Mouse (Mus musculus) limb, embryonic 15.5 days (tissue): ENCODE measurements around the gene Immt. TPM values are rescaled to one million over a fixed set of nuclear protein-coding genes. Genes with fewer than 3 reads are reported as not detected.
A peak's percentile ranks its signal among the peaks of the same experiment; 100 is the strongest.

Experiments
- ATAC-seq: fragments of 200-750 bp; cut with Nextera tagmentation; 2 replicates; pipeline ENCODE4 v1.8.0; 2017; ENCODE audit warnings: low read depth, moderate TSS enrichment; ENCODE audit not compliant: insufficient number of reproducible peaks, low FRiP score, low TSS enrichment
- H3K27ac ChIP-seq: fragments of 300-500 bp; sonication (generic); 2 replicates; pipeline ENCODE4 v1.5.1; 2015; ENCODE audit warnings: moderate library complexity, mild to moderate bottlenecking, inconsistent platforms
- H3K27me3 ChIP-seq: fragments of 300-500 bp; sonication (generic); 2 replicates; pipeline ENCODE4 v1.6.1; 2015; ENCODE audit warnings: inconsistent platforms
- H3K36me3 ChIP-seq: fragments of 300-500 bp; sonication (generic); 2 replicates; pipeline ENCODE4 v1.6.1; 2015; ENCODE audit warnings: inconsistent platforms
- H3K4me1 ChIP-seq: fragments of 300-500 bp; sonication (generic); 2 replicates; pipeline ENCODE4 v1.6.1; 2015; ENCODE audit warnings: inconsistent platforms
- H3K4me2 ChIP-seq: fragments of 300-500 bp; sonication (generic); 2 replicates; pipeline ENCODE4 v1.6.1; 2015; ENCODE audit warnings: mild to moderate bottlenecking, inconsistent platforms
- H3K4me3 ChIP-seq: fragments of 300-500 bp; sonication (generic); 2 replicates; pipeline ENCODE4 v1.5.1; 2015; ENCODE audit warnings: mild to moderate bottlenecking, inconsistent platforms
- H3K9ac ChIP-seq: fragments of 300-500 bp; sonication (generic); 2 replicates; pipeline ENCODE4 v1.6.1; 2015; ENCODE audit warnings: inconsistent platforms
- H3K9me3 ChIP-seq: fragments of 300-500 bp; sonication (generic); 2 replicates; pipeline ENCODE4 v1.6.1; 2016; ENCODE audit warnings: inconsistent platforms
- WGBS: fragments of 180-500 bp; shearing (Covaris S2); methylation state at CpG from one replicate; pipeline ENCODE4 v1.1.7; 2015; 5-methylcytosine and 5-hydroxymethylcytosine counted together
- polyA plus RNA-seq: library from polyadenylated mRNA; unstranded; fragments of >200 nt; fragmentation: Nextera tagmentation; extraction: Ambion mirVana; gene quantifications from 2 replicates; pipeline ENCODE4 v1.2.1, GENCODE M21; 2015

The Immt gene
- 150 and 157 TPM in 2 replicates for polyA plus RNA-seq

GRCm38 (mm10) chr6:71830690-71831580 is at the start of gene Immt:
Gene Immt (plus strand): TSS chr6:71831331.
- peak within 1 kb of the TSS; percentile 97 for H3K4me3 ChIP-seq
- peaks cover 13% of the 10 kb centered on the region; the same call in 1 of the 2 replicates for H3K36me3 ChIP-seq
- H3K9me3 ChIP-seq, result no peaks in the 10 kb centered on the region
- peak; percentile 100 for ATAC-seq
- H3K27ac ChIP-seq, result peak within 1 kb of the TSS; percentile 94
- H3K4me1 ChIP-seq, result peaks cover 9% of the 10 kb centered on the region
- H3K27me3 ChIP-seq, result no peaks in the 10 kb centered on the region
- peak within 1 kb of the TSS; percentile 68 for H3K4me2 ChIP-seq
- under 1% methylated on average over 64 of the region's 64 CpGs for WGBS
- peak within 1 kb of the TSS; percentile 76 for H3K9ac ChIP-seq

- H3K36me3 ChIP-seq, result no peaks in the 10 kb centered on the region
- no peak overlapping the region for H3K4me3 ChIP-seq
- 86% methylated on average over 5 of the region's 5 CpGs for WGBS
- H3K27me3 ChIP-seq, result no peaks in the 10 kb centered on the region
- no peaks in the 10 kb centered on the region for H3K9me3 ChIP-seq
- H3K27ac ChIP-seq, result no peak overlapping the region
- no peak overlapping the region for H3K4me2 ChIP-seq
- no peaks in the 10 kb centered on the region for H3K4me1 ChIP-seq
- H3K9ac ChIP-seq, result no peak overlapping the region
- no peak for ATAC-seq
Measured at GRCm38 (mm10) chr6:71783165-71783564, 48.0 kb upstream of the Immt start.

DNA sequence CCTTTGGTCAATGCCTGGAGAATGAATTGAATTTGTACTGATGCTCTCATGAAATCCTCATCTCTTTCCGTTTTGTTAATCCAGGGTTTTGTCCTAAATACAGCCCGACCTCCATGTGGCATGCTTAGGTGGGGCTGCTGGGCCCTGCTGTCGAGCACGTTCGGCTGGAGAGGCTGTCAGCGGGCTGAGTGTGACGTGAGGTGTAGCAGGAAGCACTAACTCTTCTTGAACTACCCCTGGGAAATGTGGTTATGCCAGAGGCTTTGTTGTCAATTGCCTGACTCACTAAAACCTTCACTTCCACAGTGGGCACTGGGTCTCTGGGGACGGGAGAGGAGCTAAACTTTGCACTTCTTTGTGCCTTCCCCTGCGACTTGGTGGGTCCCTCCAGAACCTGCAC is 42.8 kb upstream of the Immt start:
- H3K4me2 ChIP-seq, result no peak overlapping the region
- ATAC-seq, result no peak
- H3K36me3 ChIP-seq, result no peaks in the 10 kb centered on the region
- H3K9ac ChIP-seq, result no peak overlapping the region
- H3K9me3 ChIP-seq, result no peaks in the 10 kb centered on the region
- no peak overlapping the region for H3K4me3 ChIP-seq
- H3K27ac ChIP-seq, result no peak overlapping the region
- no peaks in the 10 kb centered on the region for H3K4me1 ChIP-seq
- 51% methylated on average over 9 of the region's 9 CpGs for WGBS
- H3K27me3 ChIP-seq, result no peaks in the 10 kb centered on the region

- ATAC-seq, result no peak
- 80% methylated on average over 6 of the region's 6 CpGs for WGBS
Measured at GRCm38 (mm10) chr6:71791771-71792170, 39.4 kb upstream of the Immt start.

DNA sequence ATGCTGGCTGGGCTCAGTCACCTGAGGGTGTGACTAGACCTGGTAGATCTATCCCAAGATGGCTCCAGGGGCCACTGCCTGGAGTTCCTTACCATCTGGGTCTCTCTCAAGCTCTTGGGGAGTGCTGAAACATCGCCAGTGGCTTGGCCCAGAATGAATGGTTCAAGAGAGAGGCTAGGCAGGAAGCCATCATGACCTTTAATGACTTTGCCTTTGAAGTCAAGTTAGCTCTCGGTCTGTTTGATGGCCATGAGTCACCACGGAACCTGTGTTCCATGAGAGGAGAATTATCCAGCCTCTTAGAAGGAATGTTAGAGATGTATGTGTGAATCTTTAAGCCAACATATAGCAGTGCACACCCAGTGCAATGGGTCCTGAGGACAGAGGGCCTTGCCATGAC is 31.7 kb upstream of the Immt start:
- Histone ChIP-seq H3K27me3 (no peaks in the 10 kb centered on the region), H3K4me1 (0 out of 2 replicates have a peak, but pooled peaks cover 5% of the 10 kb centered on the region), H3K4me2 (no peak overlapping the region), H3K4me3 (no peak overlapping the region), H3K9me3 (no peaks in the 10 kb centered on the region), H3K27ac (no peak overlapping the region), H3K36me3 (no peaks in the 10 kb centered on the region), H3K9ac (no peak overlapping the region)
- 52% methylated on average over 3 of the region's 3 CpGs for WGBS
- ATAC-seq, result no peak

More at GRCm38 (mm10) chr6:71791771-71792170, 39.4 kb upstream of the Immt start:
- H3K36me3 ChIP-seq, result no peaks in the 10 kb centered on the region
- no peak overlapping the region for H3K9ac ChIP-seq
- H3K9me3 ChIP-seq, result no peaks in the 10 kb centered on the region
- no peak overlapping the region for H3K4me3 ChIP-seq
- no peak overlapping the region for H3K4me2 ChIP-seq
- H3K27ac ChIP-seq, result no peak overlapping the region
- no peaks in the 10 kb centered on the region for H3K4me1 ChIP-seq
- no peaks in the 10 kb centered on the region for H3K27me3 ChIP-seq

DNA sequence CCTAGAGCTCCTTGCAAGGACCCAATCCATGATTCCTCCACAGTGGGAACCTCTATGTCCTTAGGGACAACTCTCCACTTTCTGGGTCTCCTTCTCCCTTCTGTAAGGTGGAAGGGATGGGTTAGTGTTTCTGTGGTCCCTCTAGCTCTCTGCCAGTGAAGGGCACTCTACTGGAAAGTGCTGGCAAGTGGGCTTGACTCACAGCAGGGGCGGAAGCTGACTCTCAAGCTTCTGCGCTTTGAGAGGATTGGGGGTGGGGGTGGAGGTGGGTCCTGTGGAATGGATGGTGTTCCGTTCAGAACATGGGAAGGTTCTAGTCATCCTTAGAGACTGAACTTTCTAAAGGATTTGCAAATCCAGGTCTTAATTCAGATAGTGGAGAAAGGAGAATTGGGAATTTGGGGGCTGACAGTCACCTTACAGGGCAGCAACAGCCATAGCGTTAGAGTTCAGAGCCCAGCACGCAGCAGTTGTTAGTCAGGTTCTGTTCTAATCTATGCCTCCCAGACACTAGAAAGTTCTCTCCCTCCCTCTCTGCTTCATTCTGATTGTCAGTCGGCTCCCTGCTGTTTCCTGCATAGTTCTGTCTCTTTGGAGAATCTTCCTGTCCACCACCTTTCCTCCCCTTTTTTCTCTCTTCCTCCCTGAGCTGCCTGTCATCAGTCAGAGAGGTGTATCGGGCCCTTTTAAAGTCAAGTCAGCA is 30.0 kb upstream of the Immt start:
- Histone ChIP-seq H3K9me3 (no peaks in the 10 kb centered on the region), H3K4me2 (no peak overlapping the region), H3K27me3 (no peaks in the 10 kb centered on the region), H3K36me3 (no peaks in the 10 kb centered on the region), H3K9ac (no peak overlapping the region), H3K4me3 (no peak overlapping the region), H3K27ac (no peak overlapping the region), H3K4me1 (0 out of 2 replicates have a peak, but pooled peaks cover 5% of the 10 kb centered on the region)
- WGBS, result 58% methylated on average over 7 of the region's 7 CpGs
- ATAC-seq, result no peak

GRCm38 (mm10) chr6:71801714-71802094 is 29.4 kb upstream of the Immt start:
- H3K27me3 ChIP-seq, result no peaks in the 10 kb centered on the region
- H3K9ac ChIP-seq, result no peak overlapping the region
- H3K4me1 ChIP-seq, result 0 out of 2 replicates have a peak, but pooled peaks cover 5% of the 10 kb centered on the region
- H3K27ac ChIP-seq, result no peak overlapping the region
- ATAC-seq, result no peak
- WGBS, result 69% methylated on average over 10 of the region's 10 CpGs
- H3K9me3 ChIP-seq, result no peaks in the 10 kb centered on the region
- H3K4me3 ChIP-seq, result no peak overlapping the region
- H3K4me2 ChIP-seq, result no peak overlapping the region
- no peaks in the 10 kb centered on the region for H3K36me3 ChIP-seq

GRCm38 (mm10) chr6:71803609-71804008 is 27.5 kb upstream of the Immt start:
- WGBS, result 85% methylated on average over 1 of the region's 1 CpGs
- ATAC-seq, result no peak

GRCm38 (mm10) chr6:71804061-71804829 is 26.9 kb upstream of the Immt start:
- H3K9ac ChIP-seq, result no peak overlapping the region
- no peaks in the 10 kb centered on the region for H3K27me3 ChIP-seq
- no peaks in the 10 kb centered on the region for H3K9me3 ChIP-seq
- no peak overlapping the region for H3K4me3 ChIP-seq
- H3K4me2 ChIP-seq, result no peak overlapping the region
- 25% methylated on average over 12 of the region's 12 CpGs for whole genome bisulfite sequencing
- H3K4me1 ChIP-seq, result 0 out of 2 replicates have a peak, but pooled peaks cover 5% of the 10 kb centered on the region
- no peaks in the 10 kb centered on the region for H3K36me3 ChIP-seq
- ATAC-seq, result peak; percentile 81
- H3K27ac ChIP-seq, result no peak overlapping the region

More at GRCm38 (mm10) chr6:71803609-71804008, 27.5 kb upstream of the Immt start:
- Histone ChIP-seq H3K4me3 (no peak overlapping the region), H3K4me2 (no peak overlapping the region), H3K4me1 (0 out of 2 replicates have a peak, but pooled peaks cover 5% of the 10 kb centered on the region), H3K27ac (no peak overlapping the region), H3K36me3 (no peaks in the 10 kb centered on the region), H3K27me3 (no peaks in the 10 kb centered on the region), H3K9me3 (no peaks in the 10 kb centered on the region), H3K9ac (no peak overlapping the region)

GRCm38 (mm10) chr6:71806713-71807112 is 24.4 kb upstream of the Immt start:
- H3K4me1 ChIP-seq, result 0 out of 2 replicates have a peak, but pooled peaks cover 5% of the 10 kb centered on the region
- WGBS, result 27% methylated on average over 1 of the region's 1 CpGs
- no peak for ATAC-seq

DNA sequence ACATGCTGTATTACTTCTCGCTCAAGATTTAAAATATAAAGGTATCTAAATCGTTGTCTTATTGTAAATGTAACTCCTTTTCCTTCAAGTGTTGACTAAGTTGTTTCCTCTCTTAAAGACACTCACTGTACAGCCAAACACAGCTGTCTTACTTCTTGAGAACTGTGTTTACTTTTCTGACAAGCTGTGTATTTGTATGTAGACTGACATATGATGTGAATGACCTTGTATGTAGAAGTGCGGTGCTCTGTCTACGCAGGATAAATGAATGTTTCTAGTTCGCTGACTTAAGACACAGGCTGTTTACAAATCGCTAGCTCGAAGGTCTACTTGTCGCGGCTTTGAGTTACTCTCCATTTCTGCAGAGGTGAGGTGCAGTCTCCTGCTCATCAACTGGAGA is 21.2 kb upstream of the Immt start:
- ATAC-seq, result no peak

More at GRCm38 (mm10) chr6:71806713-71807112, 24.4 kb upstream of the Immt start:
- Histone ChIP-seq H3K27me3 (no peaks in the 10 kb centered on the region), H3K9ac (no peak overlapping the region), H3K4me3 (no peak overlapping the region), H3K36me3 (0 out of 2 replicates have a peak, but pooled peaks cover 6% of the 10 kb centered on the region), H3K27ac (no peak overlapping the region), H3K9me3 (no peaks in the 10 kb centered on the region), H3K4me2 (no peak overlapping the region)

More for the DNA sequence above, 21.2 kb upstream of the Immt start:
- Histone ChIP-seq H3K36me3 (peaks cover 29% of the 10 kb centered on the region), H3K9me3 (no peaks in the 10 kb centered on the region), H3K4me3 (no peak overlapping the region), H3K27ac (no peak overlapping the region), H3K27me3 (no peaks in the 10 kb centered on the region), H3K4me2 (no peak overlapping the region), H3K9ac (no peak overlapping the region), H3K4me1 (no peaks in the 10 kb centered on the region)
- 95% methylated on average over 9 of the region's 9 CpGs for WGBS
